10 mouse cellular contexts compared by ENCODE assay signal in the genomic region with DNA sequence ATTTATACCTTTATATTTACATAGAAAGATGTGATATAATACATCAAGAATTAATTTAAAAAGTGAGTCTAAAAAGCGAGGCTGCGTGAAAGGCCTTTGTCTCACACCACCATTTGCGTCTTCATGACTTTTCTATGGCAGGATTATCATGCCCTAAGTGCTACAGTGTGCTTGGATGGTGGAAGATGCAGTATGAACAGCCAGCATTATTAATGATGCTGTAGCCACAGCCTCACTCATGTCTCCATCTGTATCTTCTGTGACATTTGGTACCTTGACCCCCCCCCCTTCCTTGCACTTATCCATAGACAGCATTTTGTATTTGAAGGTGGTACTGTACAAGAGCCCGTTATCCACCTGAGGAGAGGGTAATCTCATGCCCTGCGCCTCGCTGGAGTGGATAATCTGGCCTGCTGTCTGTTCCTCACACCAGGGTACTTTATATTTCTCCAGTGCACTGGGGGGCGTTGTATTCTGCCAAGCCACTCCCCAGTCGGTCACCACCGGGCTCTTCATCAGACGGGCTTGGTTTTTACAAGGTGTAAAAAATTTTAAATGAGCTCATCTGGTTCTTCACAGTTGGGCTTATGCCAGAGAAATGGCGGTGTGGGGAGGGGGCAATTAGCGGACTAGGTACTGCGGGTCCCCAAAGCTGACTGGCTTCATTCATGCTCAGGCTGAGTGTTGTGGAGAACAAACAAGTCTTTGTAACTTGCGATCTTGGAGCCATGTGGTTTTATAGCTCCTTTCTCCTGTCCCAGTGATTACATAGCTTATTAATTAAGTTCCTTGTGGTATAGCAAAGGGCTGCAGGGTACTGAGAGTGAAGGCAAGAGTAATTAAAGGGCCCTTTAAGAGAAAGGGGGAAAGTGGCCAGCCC.
DNase-seq lines count a peak whose midpoint lies in the region; ATAC-seq and TF ChIP-seq lines count a peak whose summit lies in the region.
"Had no signal": no experiment of that assay in that cellular context is flagged by ENCODE, and none has a peak within 500 bp of the region (broad histone marks: within the 10 kb centered on the region; RNA-seq: fewer than 3 reads in every experiment).

No protein-coding gene starts in this region.

- no peak overlapping the region for H3K4me2 ChIP-seq in kidney, postnatal 0 days (ENCODE audit: low read length)
- H3K4me2 ChIP-seq in forebrain, embryonic 13.5 days, result peak overlapping the region; percentile 29
- H3K4me2 ChIP-seq in intestine, embryonic 15.5 days (replicated peaks), result no peak overlapping the region
- 0 out of 2 replicates have a peak overlapping the region, but pooled peaks have one; percentile 12 for H3K4me2 ChIP-seq in neural tube, embryonic 12.5 days (replicated peaks)

- DNase-seq in kidney, postnatal 0 days (ENCODE audit: low spot score), result peak; percentile 31
- DNase-seq in kidney, postnatal 36 days, result no peak
- DNase-seq in lung, adult 18-20 months, result no peak
- DNase-seq in urinary bladder, adult 18-20 months (ENCODE audit: low spot score in 2 of 2), result no peak
- DNase-seq: gastrocnemius, postnatal 10 days; lung, adult 2 months; spleen, adult 18-20 months had no signal

- no peak overlapping the region for H3K9ac ChIP-seq in kidney, postnatal 0 days (ENCODE audit: low read depth, low read length)
- no peak overlapping the region for H3K9ac ChIP-seq in forebrain, embryonic 13.5 days
- no peak overlapping the region for H3K9ac ChIP-seq in intestine, embryonic 15.5 days
- H3K9ac ChIP-seq in neural tube, embryonic 12.5 days, result no peak overlapping the region

- H3K36me3 ChIP-seq in kidney, postnatal 0 days (ENCODE audit: insufficient read depth, low read length), result no peaks in the 10 kb centered on the region
- no peaks in the 10 kb centered on the region for H3K36me3 ChIP-seq in forebrain, embryonic 13.5 days (ENCODE audit: poor library complexity, severe bottlenecking)
- H3K36me3 ChIP-seq in intestine, embryonic 15.5 days, result no peaks in the 10 kb centered on the region
- H3K36me3 ChIP-seq in neural tube, embryonic 12.5 days, result no peaks in the 10 kb centered on the region

- TF ChIP-seq CTCF in kidney, postnatal 0 days (IDR thresholded peaks at IDR 0.05; ENCODE audit: low read depth), result no peak

- WGBS in kidney, postnatal 0 days, result 58% methylated on average over 14 of the region's 14 CpGs
- WGBS in forebrain, embryonic 13.5 days, result 31% methylated on average over 14 of the region's 14 CpGs
- 72% methylated on average over 14 of the region's 14 CpGs for WGBS in intestine, embryonic 15.5 days
- WGBS in neural tube, embryonic 12.5 days, result 44% methylated on average over 14 of the region's 14 CpGs

- no peak overlapping the region for H3K4me3 ChIP-seq in kidney, postnatal 0 days (replicated peaks; ENCODE audit: low read depth, low read length)
- H3K4me3 ChIP-seq in forebrain, embryonic 13.5 days, result no peak overlapping the region
- H3K4me3 ChIP-seq in intestine, embryonic 15.5 days (replicated peaks), result no peak overlapping the region
- H3K4me3 ChIP-seq in neural tube, embryonic 12.5 days, result no peak overlapping the region

- H3K9me3 ChIP-seq in kidney, postnatal 0 days (replicated peaks; ENCODE audit: low read length), result no peaks in the 10 kb centered on the region
- H3K9me3 ChIP-seq in forebrain, embryonic 13.5 days (replicated peaks), result no peaks in the 10 kb centered on the region
- H3K9me3 ChIP-seq in intestine, embryonic 15.5 days, result no peaks in the 10 kb centered on the region
- H3K9me3 ChIP-seq in neural tube, embryonic 12.5 days, result no peaks in the 10 kb centered on the region

- H3K4me1 ChIP-seq in kidney, postnatal 0 days (replicated peaks; ENCODE audit: insufficient read depth, low read length), result no peaks in the 10 kb centered on the region
- peaks cover 38% of the 10 kb centered on the region for H3K4me1 ChIP-seq in forebrain, embryonic 13.5 days
- H3K4me1 ChIP-seq in intestine, embryonic 15.5 days (replicated peaks), result no peaks in the 10 kb centered on the region
- H3K4me1 ChIP-seq in neural tube, embryonic 12.5 days, result peaks cover 14% of the 10 kb centered on the region

- H3K27me3 ChIP-seq in kidney, postnatal 0 days (ENCODE audit: insufficient read depth, low read length), result no peaks in the 10 kb centered on the region
- no peaks in the 10 kb centered on the region for H3K27me3 ChIP-seq in forebrain, embryonic 13.5 days
- no peaks in the 10 kb centered on the region for H3K27me3 ChIP-seq in intestine, embryonic 15.5 days (replicated peaks)
- H3K27me3 ChIP-seq in neural tube, embryonic 12.5 days (replicated peaks), result peaks cover 8% of the 10 kb centered on the region; the same call in 1 of the 2 replicates

- H3K27ac ChIP-seq in kidney, postnatal 0 days, result no peak overlapping the region
- H3K27ac ChIP-seq in forebrain, embryonic 13.5 days, result peak overlapping the region; percentile 74
- H3K27ac ChIP-seq in intestine, embryonic 15.5 days, result no peak overlapping the region
- no peak overlapping the region for H3K27ac ChIP-seq in neural tube, embryonic 12.5 days

- ATAC-seq in kidney, postnatal 0 days (replicated peaks; ENCODE audit: low FRiP score, low read depth), result no peak; the same call in 1 of the 2 replicates
- peak; percentile 93 for ATAC-seq in forebrain, embryonic 13.5 days
- ATAC-seq in intestine, embryonic 15.5 days, result 0 out of 2 replicates have a peak, but pooled peaks have one; percentile 15
- ATAC-seq in neural tube, embryonic 12.5 days (ENCODE audit: low FRiP score, low read depth), result peak; percentile 89

Comparison
In these comparisons a context has a peak if more than half of its experiments do, and no peak if none do; other contexts are left out.
1. H3K4me2 ChIP-seq: peak in forebrain, embryonic 13.5 days (single experiment) and neural tube, embryonic 12.5 days (single experiment); none in kidney, postnatal 0 days (single experiment) and intestine, embryonic 15.5 days (single experiment).